9 mouse cellular contexts compared by ENCODE assay signal in genomic region chr8:121203612-121204376, GRCm38 (mm10).
A peak's percentile ranks its signal among the peaks of the same experiment; 100 is the strongest.
DNase-seq lines count a peak whose midpoint lies in the region; ATAC-seq and TF ChIP-seq lines count a peak whose summit lies in the region.
"Had no signal": no experiment of that assay in that cellular context is flagged by ENCODE, and none has a peak within 500 bp of the region (broad histone marks: within the 10 kb centered on the region; RNA-seq: fewer than 3 reads in every experiment).

No protein-coding gene starts in this region.

- peaks cover 18% of the 10 kb centered on the region; the same call in 1 of the 2 replicates for H3K27me3 ChIP-seq in heart, embryonic 10.5 days (ENCODE audit: insufficient read depth, poor library complexity, severe bottlenecking)
- H3K27me3 ChIP-seq in limb, embryonic 14.5 days (ENCODE audit: control insufficient read depth, insufficient read depth, low read length): no peaks in the 10 kb centered on the region
- peaks cover 55% of the 10 kb centered on the region for H3K27me3 ChIP-seq in liver, embryonic 12.5 days (replicated peaks)

- no peak for DNase-seq in heart, embryonic 10.5 days (ENCODE audit: low spot score)
- DNase-seq in heart, postnatal 25 days (ENCODE audit: low spot score): no peak
- peak; percentile 13 to 31 for DNase-seq in cerebellum, postnatal 25 days
- DNase-seq in layer of hippocampus, adult 8-10 months (ENCODE audit: low spot score in 2 of 2): peak; percentile 68 to 70
- DNase-seq in limb, embryonic 14.5 days (ENCODE audit: low spot score): peak; percentile 59
- DNase-seq in retina, postnatal 1 day: no peak
- DNase-seq in thymus, postnatal 14 days: no peak
- DNase-seq: lung, adult 18-20 months had no signal

- WGBS in heart, embryonic 10.5 days: 75% methylated on average over 19 of the region's 19 CpGs
- WGBS in limb, embryonic 14.5 days: 51% methylated on average over 19 of the region's 19 CpGs
- WGBS in liver, embryonic 12.5 days (ENCODE audit: insufficient replicate concordance): 67% methylated on average over 19 of the region's 19 CpGs

- H3K9ac ChIP-seq in limb, embryonic 14.5 days (ENCODE audit: low read depth, low read length, severe bottlenecking): no peak overlapping the region
- H3K9ac ChIP-seq in liver, embryonic 12.5 days: no peak overlapping the region

- H3K9me3 ChIP-seq in heart, embryonic 10.5 days: no peaks in the 10 kb centered on the region
- H3K9me3 ChIP-seq in limb, embryonic 14.5 days (ENCODE audit: control insufficient read depth, low read length): no peaks in the 10 kb centered on the region
- no peaks in the 10 kb centered on the region for H3K9me3 ChIP-seq in liver, embryonic 12.5 days (replicated peaks)

- H3K4me2 ChIP-seq in limb, embryonic 14.5 days (replicated peaks; ENCODE audit: low read depth, low read length, severe bottlenecking): no peak overlapping the region
- no peak overlapping the region for H3K4me2 ChIP-seq in liver, embryonic 12.5 days

- intact Hi-C loops in heart, postnatal 25 days (cut with DNase I): no loop called here

- H3K27ac ChIP-seq in heart, embryonic 10.5 days: 0 out of 2 replicates have a peak overlapping the region, but pooled peaks have one; percentile 23
- H3K27ac ChIP-seq in limb, embryonic 14.5 days (replicated peaks; ENCODE audit: low read depth, low read length): peak overlapping the region; percentile 61
- H3K27ac ChIP-seq in liver, embryonic 12.5 days: no peak overlapping the region

- peak; percentile 41; the same call in 1 of the 2 replicates for ATAC-seq in limb, embryonic 14.5 days (ENCODE audit: low FRiP score, low read depth)
- no peak for ATAC-seq in liver, embryonic 12.5 days

- no peak overlapping the region for H3K4me3 ChIP-seq in heart, embryonic 10.5 days
- H3K4me3 ChIP-seq in limb, embryonic 14.5 days (replicated peaks; ENCODE audit: low read length): no peak overlapping the region
- no peak overlapping the region for H3K4me3 ChIP-seq in liver, embryonic 12.5 days

- H3K4me1 ChIP-seq in heart, embryonic 10.5 days: peaks cover 44% of the 10 kb centered on the region
- peaks cover 30% of the 10 kb centered on the region for H3K4me1 ChIP-seq in limb, embryonic 14.5 days (ENCODE audit: control insufficient read depth, insufficient read depth, low read length)
- H3K4me1 ChIP-seq in liver, embryonic 12.5 days: no peaks in the 10 kb centered on the region

- H3K36me3 ChIP-seq in heart, embryonic 10.5 days: no peaks in the 10 kb centered on the region
- H3K36me3 ChIP-seq in limb, embryonic 14.5 days (ENCODE audit: control insufficient read depth, insufficient read depth, low read length): no peaks in the 10 kb centered on the region
- H3K36me3 ChIP-seq in liver, embryonic 12.5 days: no peaks in the 10 kb centered on the region

- no peak for TF ChIP-seq POLR2A in limb, embryonic 14.5 days (IDR thresholded peaks at IDR 0.05; ENCODE audit: borderline replicate concordance, extremely low read depth, insufficient read depth, insufficient read length)

Comparison
In these comparisons a context has a peak if more than half of its experiments do, and no peak if none do; other contexts are left out.
1. DNase-seq: peak in cerebellum, postnatal 25 days (2 of 2), layer of hippocampus, adult 8-10 months (2 of 2) and limb, embryonic 14.5 days (single experiment); none in heart, embryonic 10.5 days (single experiment), heart, postnatal 25 days (single experiment), retina, postnatal 1 day (single experiment) and thymus, postnatal 14 days (single experiment).